Comparison of ENCODE assay signal across 30 mouse cellular contexts in the genomic region with DNA sequence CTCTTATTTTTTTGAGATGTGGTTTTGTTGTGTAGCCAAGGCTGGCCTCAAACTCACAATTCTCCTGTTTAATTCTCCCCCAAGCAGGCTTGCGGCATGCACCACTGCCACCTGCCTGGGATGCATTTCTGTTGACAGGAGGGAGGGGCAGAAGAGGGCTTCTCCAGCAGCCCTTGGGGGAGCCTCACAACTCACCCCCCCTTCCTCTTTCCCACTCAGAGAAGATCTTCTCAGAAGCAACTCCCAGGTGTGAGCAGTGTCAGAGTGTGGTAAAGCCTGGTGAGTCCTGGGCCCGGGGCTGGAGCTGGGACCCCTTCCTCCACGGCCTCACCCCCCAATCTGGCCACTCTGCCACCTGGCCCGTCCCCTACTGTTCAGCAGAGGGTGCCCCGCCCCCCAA. TPM values are rescaled to one million over a fixed set of nuclear protein-coding genes. Genes with fewer than 3 reads are reported as not detected.
DNase-seq lines count a peak whose midpoint lies in the region; ATAC-seq and TF ChIP-seq lines count a peak whose summit lies in the region.
"Had no signal": no experiment of that assay in that cellular context is flagged by ENCODE, and none has a peak within 500 bp of the region (broad histone marks: within the 10 kb centered on the region; RNA-seq: fewer than 3 reads in every experiment).

No protein-coding gene starts in this region.

- no peak overlapping the region for H3K4me3 ChIP-seq in hindbrain, embryonic 13.5 days
- H3K4me3 ChIP-seq in hindbrain, postnatal 0 days (ENCODE audit: low read length), result no peak overlapping the region
- H3K4me3 ChIP-seq: forebrain, embryonic 10.5 days; forebrain, embryonic 13.5 days; gastrocnemius, adult 2 months; heart, embryonic 12.5 days; heart, embryonic 15.5 days; hindbrain, embryonic 10.5 days had no signal

- ATAC-seq in hindbrain, embryonic 13.5 days (ENCODE audit: low FRiP score), result no peak
- no peak for ATAC-seq in hindbrain, postnatal 0 days
- ATAC-seq: forebrain, embryonic 13.5 days; forebrain, embryonic 16.5 days; Patski had no signal

- DNase-seq in hindbrain, postnatal 0 days (ENCODE audit: low spot score), result no peak
- DNase-seq in thymus, postnatal 0 days (ENCODE audit: low spot score), result peak; percentile 64
- peak; percentile 58 for DNase-seq in thymus, postnatal 25 days
- DNase-seq in layer of hippocampus, adult 9-11 months, result no peak
- DNase-seq in layer of hippocampus, postnatal 25 days (ENCODE audit: extremely low spot score in 1 of 2, low spot score in 1 of 2), result no peak
- DNase-seq in left cerebral cortex, adult 11 months (ENCODE audit: low spot score), result no peak
- DNase-seq: adrenal gland, postnatal 10 days; adrenal gland, postnatal 36 days; B cell, adult 2 months; cerebellum, adult 18-20 months; cerebellum, adult 9-10 months; cerebellum, postnatal 14 days; gastrocnemius, adult 2 months; gastrocnemius, postnatal 14 days; heart, adult 11 months; heart, postnatal 10 days; heart, postnatal 36 days had no signal

- H3K36me3 ChIP-seq in hindbrain, embryonic 13.5 days, result peaks cover 62% of the 10 kb centered on the region
- peaks cover 4% of the 10 kb centered on the region; the same call in 1 of the 2 replicates for H3K36me3 ChIP-seq in hindbrain, postnatal 0 days (ENCODE audit: insufficient read depth, low read length)

- no peaks in the 10 kb centered on the region for H3K9me3 ChIP-seq in hindbrain, embryonic 13.5 days
- no peaks in the 10 kb centered on the region for H3K9me3 ChIP-seq in hindbrain, postnatal 0 days (ENCODE audit: low read length)
- H3K9me3 ChIP-seq: forebrain, embryonic 10.5 days; forebrain, embryonic 13.5 days; G1E; heart, embryonic 12.5 days; heart, embryonic 15.5 days; hindbrain, embryonic 10.5 days had no signal

- peak overlapping the region; percentile 29; the same call in 1 of the 2 replicates for H3K9ac ChIP-seq in hindbrain, embryonic 13.5 days
- no peak overlapping the region for H3K9ac ChIP-seq in hindbrain, postnatal 0 days (replicated peaks; ENCODE audit: low read length)
- H3K9ac ChIP-seq: forebrain, embryonic 13.5 days; heart, embryonic 12.5 days; heart, embryonic 15.5 days; hindbrain, embryonic 14.5 days had no signal

- no peak overlapping the region for H3K4me2 ChIP-seq in hindbrain, embryonic 13.5 days
- H3K4me2 ChIP-seq in hindbrain, postnatal 0 days (ENCODE audit: low read depth, low read length), result no peak overlapping the region
- H3K4me2 ChIP-seq: forebrain, embryonic 13.5 days; heart, embryonic 12.5 days; heart, embryonic 15.5 days; hindbrain, embryonic 14.5 days had no signal

- WGBS in hindbrain, embryonic 13.5 days, result 74% methylated on average over 5 of the region's 5 CpGs
- 78% methylated on average over 5 of the region's 5 CpGs for WGBS in hindbrain, postnatal 0 days

- peaks cover 4% of the 10 kb centered on the region for H3K4me1 ChIP-seq in hindbrain, embryonic 13.5 days (replicated peaks)
- H3K4me1 ChIP-seq in hindbrain, postnatal 0 days (ENCODE audit: insufficient read depth, low read length), result no peaks in the 10 kb centered on the region

- no peak for TF ChIP-seq CTCF in hindbrain, postnatal 0 days (IDR thresholded peaks at IDR 0.05; ENCODE audit: low read depth)

- H3K27me3 ChIP-seq in hindbrain, embryonic 13.5 days, result no peaks in the 10 kb centered on the region
- no peaks in the 10 kb centered on the region for H3K27me3 ChIP-seq in hindbrain, postnatal 0 days (ENCODE audit: insufficient read depth, low read length)
- H3K27me3 ChIP-seq: CH12.LX; forebrain, embryonic 13.5 days; heart, embryonic 12.5 days; heart, embryonic 15.5 days; Patski had no signal

- no peak overlapping the region for H3K27ac ChIP-seq in hindbrain, embryonic 13.5 days
- no peak overlapping the region for H3K27ac ChIP-seq in hindbrain, postnatal 0 days
- H3K27ac ChIP-seq: forebrain, embryonic 10.5 days; forebrain, embryonic 13.5 days; gastrocnemius, adult 2 months; heart, embryonic 15.5 days; hindbrain, embryonic 14.5 days had no signal

RNA-seq across cellular contexts. Expression of gene Rinl, which starts 3.6 kb away (rescaled TPM):
- polyA plus RNA-seq in hindbrain, embryonic 13.5 days (2015; fragmentation: Nextera tagmentation; extraction: Ambion mirVana), result 2.7 and 2.8 TPM in 2 replicates
- total RNA-seq in hindbrain, postnatal 0 days (2014; rRNA removed), result 1.2 TPM in 2 replicates
- polyA plus RNA-seq in hindbrain, postnatal 0 days (2015; fragmentation: Nextera tagmentation; extraction: Ambion mirVana), result 1.4 and 2.0 TPM in 2 replicates
- 75.9 and 105 TPM in 2 replicates for polyA plus RNA-seq in thymus, postnatal 0 days (2015; fragmentation: Nextera tagmentation; extraction: Ambion mirVana)
- 1 to 10 TPM; 2.6 to 3.0 TPM for total RNA-seq in layer of hippocampus, postnatal 25 days (2021)

RNA-seq across cellular contexts. Expression of gene Nfkbib, which starts 17.8 kb away (rescaled TPM):
- 58.6 and 59.5 TPM in 2 replicates for polyA plus RNA-seq in hindbrain, embryonic 13.5 days (2015; fragmentation: Nextera tagmentation; extraction: Ambion mirVana)
- total RNA-seq in hindbrain, postnatal 0 days (2014; rRNA removed), result 18.2 and 22.7 TPM in 2 replicates
- 59.7 and 67.9 TPM in 2 replicates for polyA plus RNA-seq in hindbrain, postnatal 0 days (2015; fragmentation: Nextera tagmentation; extraction: Ambion mirVana)
- polyA plus RNA-seq in thymus, postnatal 0 days (2015; fragmentation: Nextera tagmentation; extraction: Ambion mirVana), result 70.0 and 74.9 TPM in 2 replicates
- 10 to 100 TPM; 32.1 to 33.5 TPM for total RNA-seq in layer of hippocampus, postnatal 25 days (2021)

RNA-seq across cellular contexts. Expression of gene Sirt2, which starts 18.6 kb away (rescaled TPM):
- 105 and 111 TPM in 2 replicates for polyA plus RNA-seq in hindbrain, embryonic 13.5 days (2015; fragmentation: Nextera tagmentation; extraction: Ambion mirVana)
- total RNA-seq in hindbrain, postnatal 0 days (2014; rRNA removed), result 92.6 and 95.5 TPM in 2 replicates
- 147 and 160 TPM in 2 replicates for polyA plus RNA-seq in hindbrain, postnatal 0 days (2015; fragmentation: Nextera tagmentation; extraction: Ambion mirVana)
- 57.2 and 63.9 TPM in 2 replicates for polyA plus RNA-seq in thymus, postnatal 0 days (2015; fragmentation: Nextera tagmentation; extraction: Ambion mirVana)
- total RNA-seq in layer of hippocampus, postnatal 25 days (2021), result 100 to 1,000 TPM; 218 to 227 TPM

RNA-seq across cellular contexts. Expression of gene Hnrnpl, which starts 23.2 kb away (rescaled TPM):
- polyA plus RNA-seq in hindbrain, embryonic 13.5 days (2015; fragmentation: Nextera tagmentation; extraction: Ambion mirVana), result 200 and 202 TPM in 2 replicates
- total RNA-seq in hindbrain, postnatal 0 days (2014; rRNA removed), result 233 and 275 TPM in 2 replicates
- 179 and 191 TPM in 2 replicates for polyA plus RNA-seq in hindbrain, postnatal 0 days (2015; fragmentation: Nextera tagmentation; extraction: Ambion mirVana)
- polyA plus RNA-seq in thymus, postnatal 0 days (2015; fragmentation: Nextera tagmentation; extraction: Ambion mirVana), result 285 and 358 TPM in 2 replicates
- 100 to 1,000 TPM; 380 to 402 TPM for total RNA-seq in layer of hippocampus, postnatal 25 days (2021)

RNA-seq across cellular contexts. Expression of gene Ccer2, which starts 29.2 kb away (rescaled TPM):
- 3.1 and 3.6 TPM in 2 replicates for polyA plus RNA-seq in hindbrain, embryonic 13.5 days (2015; fragmentation: Nextera tagmentation; extraction: Ambion mirVana)
- not detected in 2 replicates for total RNA-seq in hindbrain, postnatal 0 days (2014; rRNA removed)
- 1.4 and 1.9 TPM in 2 replicates for polyA plus RNA-seq in hindbrain, postnatal 0 days (2015; fragmentation: Nextera tagmentation; extraction: Ambion mirVana)
- polyA plus RNA-seq in thymus, postnatal 0 days (2015; fragmentation: Nextera tagmentation; extraction: Ambion mirVana), result 0.26 and 0.45 TPM in 2 replicates
- total RNA-seq in layer of hippocampus, postnatal 25 days (2021), result under 1 TPM; 0.42 to 0.47 TPM
- total RNA-seq: adrenal gland, adult 18-20 months; adrenal gland, postnatal 10 days; adrenal gland, postnatal 36 days; G1E; gastrocnemius, adult 2 months; gastrocnemius, postnatal 14 days; gastrocnemius, postnatal 4 days; heart, postnatal 10 days; heart, postnatal 36 days had no signal
- polyA plus RNA-seq: forebrain, embryonic 10.5 days; forebrain, embryonic 13.5 days; forebrain, embryonic 16.5 days; G1E; heart, embryonic 12.5 days; heart, embryonic 15.5 days; Patski had no signal

Comparison
In these comparisons a context has a peak if more than half of its experiments do, and no peak if none do; other contexts are left out.
1. DNase-seq: peak in thymus, postnatal 0 days (single experiment) and thymus, postnatal 25 days (single experiment); none in hindbrain, postnatal 0 days (single experiment), layer of hippocampus, adult 9-11 months (single experiment), layer of hippocampus, postnatal 25 days (0 of 2) and left cerebral cortex, adult 11 months (single experiment).
2. RNA of gene Rinl, which starts 3.6 kb away (polyA plus RNA-seq): 75.9 to 105 TPM in thymus, postnatal 0 days; 2.7 to 2.8 TPM in hindbrain, embryonic 13.5 days and 1.4 to 2.0 TPM in hindbrain, postnatal 0 days; every median in the first group is over 10 times any median in the second.